24 mouse cellular contexts compared by ENCODE assay signal in the genomic region with DNA sequence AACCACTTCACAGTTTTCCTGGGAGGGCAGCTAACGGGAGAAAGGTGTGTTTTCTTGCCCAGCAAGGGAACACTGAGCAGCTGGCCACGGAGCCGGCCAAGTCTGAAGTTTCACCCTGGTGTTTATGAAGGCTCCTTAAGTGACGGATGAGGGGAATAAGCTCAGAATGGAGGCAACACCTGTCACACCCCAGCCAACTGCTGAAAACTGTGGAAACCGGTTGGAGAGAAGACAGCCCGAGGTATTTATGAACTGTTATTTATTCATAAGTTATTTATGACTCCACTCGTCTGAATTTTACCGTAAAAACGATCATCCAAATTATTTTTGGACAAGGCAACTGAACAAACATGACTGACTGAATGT.
"Had no signal": no experiment of that assay in that cellular context is flagged by ENCODE, and none has a peak within 500 bp of the region (broad histone marks: within the 10 kb centered on the region; RNA-seq: fewer than 3 reads in every experiment).

No protein-coding gene starts in this region.

- DNase-seq: kidney, adult 11 months; kidney, adult 8-10 months; kidney, postnatal 10 days; kidney, postnatal 4 days; layer of hippocampus, adult 9-11 months; liver; lung, adult 18-20 months; lung, postnatal 10 days; lung, postnatal 36 days; right cerebral cortex, adult 18-20 months; right cerebral cortex, postnatal 14 days; thymus, adult 2 months; thymus, postnatal 14 days; thymus, postnatal 4 days had no signal

- H3K9ac ChIP-seq: kidney, embryonic 15.5 days; liver, embryonic 12.5 days; liver, embryonic 15.5 days; lung, embryonic 15.5 days had no signal

- H3K4me3 ChIP-seq: kidney, embryonic 15.5 days; layer of hippocampus, adult 2 months; liver, embryonic 12.5 days; liver, embryonic 15.5 days; lung, embryonic 15.5 days; megakaryocyte, embryonic 14.5 days; midbrain, embryonic 13.5 days; neural tube, embryonic 13.5 days had no signal

- H3K4me2 ChIP-seq: kidney, embryonic 15.5 days; liver, embryonic 12.5 days; liver, embryonic 15.5 days; lung, embryonic 15.5 days; neural tube, embryonic 13.5 days had no signal

- H3K27ac ChIP-seq: kidney, embryonic 15.5 days; layer of hippocampus, adult 2 months; liver, embryonic 12.5 days; liver, embryonic 15.5 days; lung, embryonic 15.5 days; neural tube, embryonic 13.5 days; stomach, postnatal 0 days had no signal

- H3K27me3 ChIP-seq: kidney, embryonic 15.5 days; liver, embryonic 12.5 days; liver, embryonic 15.5 days; lung, embryonic 15.5 days; megakaryocyte, embryonic 14.5 days; neural tube, embryonic 13.5 days had no signal

- ATAC-seq: liver, embryonic 12.5 days; midbrain, embryonic 13.5 days had no signal

- H3K9me3 ChIP-seq: kidney, embryonic 15.5 days; liver, embryonic 12.5 days; liver, embryonic 15.5 days; lung, embryonic 15.5 days; megakaryocyte, embryonic 14.5 days; midbrain, embryonic 10.5 days; midbrain, embryonic 13.5 days; neural tube, embryonic 13.5 days had no signal

- H3K4me1 ChIP-seq: liver, embryonic 15.5 days had no signal

- H3K36me3 ChIP-seq: midbrain, embryonic 13.5 days had no signal
